In genomic region chr7:28971770-28972269, GRCm38 (mm10) we compare ENCODE assay signal across 9 mouse cellular contexts. TPM values are rescaled to one million over a fixed set of nuclear protein-coding genes. Genes with fewer than 3 reads are reported as not detected.
DNase-seq lines count a peak whose midpoint lies in the region; ATAC-seq and TF ChIP-seq lines count a peak whose summit lies in the region.
"Had no signal": no experiment of that assay in that cellular context is flagged by ENCODE, and none has a peak within 500 bp of the region (broad histone marks: within the 10 kb centered on the region; RNA-seq: fewer than 3 reads in every experiment).

No protein-coding gene starts in this region.

- H3K36me3 ChIP-seq in limb, embryonic 14.5 days (ENCODE audit: control insufficient read depth, insufficient read depth, low read length): peaks cover 60% of the 10 kb centered on the region
- peaks cover 72% of the 10 kb centered on the region for H3K36me3 ChIP-seq in limb, embryonic 10.5 days
- H3K36me3 ChIP-seq in heart, embryonic 14.5 days (ENCODE audit: control insufficient read depth, insufficient read depth, low read length): peaks cover 58% of the 10 kb centered on the region
- peaks cover 34% of the 10 kb centered on the region for H3K36me3 ChIP-seq in stomach, embryonic 15.5 days
- peaks cover 51% of the 10 kb centered on the region for H3K36me3 ChIP-seq in hindbrain, embryonic 14.5 days (replicated peaks; ENCODE audit: control insufficient read depth, insufficient read depth)

- H3K4me1 ChIP-seq in limb, embryonic 14.5 days (ENCODE audit: control insufficient read depth, insufficient read depth, low read length): no peaks in the 10 kb centered on the region
- H3K4me1 ChIP-seq in limb, embryonic 10.5 days: peaks cover 7% of the 10 kb centered on the region; the same call in 1 of the 2 replicates
- H3K4me1 ChIP-seq in heart, embryonic 14.5 days (ENCODE audit: control insufficient read depth in 2 of 2, insufficient read depth in 2 of 2, low read length in 2 of 2): peaks cover 20 to 25% of the 10 kb centered on the region in 2 experiments
- H3K4me1 ChIP-seq in stomach, embryonic 15.5 days: peaks cover 11% of the 10 kb centered on the region; the same call in 1 of the 2 replicates
- no peaks in the 10 kb centered on the region for H3K4me1 ChIP-seq in hindbrain, embryonic 14.5 days (replicated peaks; ENCODE audit: control insufficient read depth, insufficient read depth, low read length)
- H3K4me1 ChIP-seq: neural tube, embryonic 12.5 days had no signal

- no peaks in the 10 kb centered on the region for H3K9me3 ChIP-seq in limb, embryonic 14.5 days (ENCODE audit: control insufficient read depth, low read length)
- no peaks in the 10 kb centered on the region for H3K9me3 ChIP-seq in limb, embryonic 10.5 days (replicated peaks)
- H3K9me3 ChIP-seq in heart, embryonic 14.5 days (ENCODE audit: control insufficient read depth, low read length): no peaks in the 10 kb centered on the region
- H3K9me3 ChIP-seq in stomach, embryonic 15.5 days: no peaks in the 10 kb centered on the region
- H3K9me3 ChIP-seq in hindbrain, embryonic 14.5 days (ENCODE audit: control insufficient read depth, low read length): no peaks in the 10 kb centered on the region
- H3K9me3 ChIP-seq: neural tube, embryonic 12.5 days had no signal

- peak; percentile 33 for DNase-seq in limb, embryonic 14.5 days (ENCODE audit: low spot score)
- no peak for DNase-seq in limb, embryonic 10.5 days (ENCODE audit: low spot score)
- peak; percentile 50 to 55 for DNase-seq in layer of hippocampus, adult 8-10 months (ENCODE audit: low spot score in 2 of 2)
- no peak for DNase-seq in hindbrain, embryonic 14.5 days (ENCODE audit: low spot score)
- DNase-seq in yolk sac, embryonic 10.5 days (ENCODE audit: low spot score): no peak

- H3K4me3 ChIP-seq in limb, embryonic 14.5 days (replicated peaks; ENCODE audit: low read length): no peak overlapping the region
- no peak overlapping the region for H3K4me3 ChIP-seq in limb, embryonic 10.5 days
- H3K4me3 ChIP-seq in heart, embryonic 14.5 days (ENCODE audit: control insufficient read depth in 1 of 2, insufficient read depth in 1 of 2, low read depth in 1 of 2, low read length in 2 of 2): no peak overlapping the region
- no peak overlapping the region for H3K4me3 ChIP-seq in stomach, embryonic 15.5 days (replicated peaks)
- no peak overlapping the region for H3K4me3 ChIP-seq in hindbrain, embryonic 14.5 days (replicated peaks; ENCODE audit: low read length)
- H3K4me3 ChIP-seq: neural tube, embryonic 12.5 days had no signal

- TF ChIP-seq POLR2A in limb, embryonic 14.5 days (IDR thresholded peaks at IDR 0.05; ENCODE audit: borderline replicate concordance, extremely low read depth, insufficient read depth, insufficient read length): no peak

- no peak overlapping the region for H3K9ac ChIP-seq in limb, embryonic 14.5 days (ENCODE audit: low read depth, low read length, severe bottlenecking)
- H3K9ac ChIP-seq in heart, embryonic 14.5 days (ENCODE audit: low read length): no peak overlapping the region
- H3K9ac ChIP-seq in stomach, embryonic 15.5 days: no peak overlapping the region
- no peak overlapping the region for H3K9ac ChIP-seq in hindbrain, embryonic 14.5 days
- H3K9ac ChIP-seq: neural tube, embryonic 12.5 days had no signal

- no peaks in the 10 kb centered on the region for H3K27me3 ChIP-seq in limb, embryonic 14.5 days (ENCODE audit: control insufficient read depth, insufficient read depth, low read length)
- no peaks in the 10 kb centered on the region for H3K27me3 ChIP-seq in limb, embryonic 10.5 days (ENCODE audit: low read depth, poor library complexity, severe bottlenecking)
- no peaks in the 10 kb centered on the region for H3K27me3 ChIP-seq in heart, embryonic 14.5 days (ENCODE audit: control insufficient read depth, insufficient read depth, low read length)
- H3K27me3 ChIP-seq in stomach, embryonic 15.5 days (replicated peaks): no peaks in the 10 kb centered on the region
- no peaks in the 10 kb centered on the region for H3K27me3 ChIP-seq in hindbrain, embryonic 14.5 days (ENCODE audit: control insufficient read depth, insufficient read depth, low read length)
- H3K27me3 ChIP-seq: neural tube, embryonic 12.5 days had no signal

- 63% methylated on average over 6 of the region's 6 CpGs for WGBS in limb, embryonic 14.5 days
- WGBS in limb, embryonic 10.5 days: 90% methylated on average over 6 of the region's 6 CpGs
- WGBS in heart, embryonic 14.5 days: 25% methylated on average over 6 of the region's 6 CpGs
- WGBS in stomach, embryonic 15.5 days: 49% methylated on average over 6 of the region's 6 CpGs
- 88% methylated on average over 6 of the region's 6 CpGs for WGBS in hindbrain, embryonic 14.5 days

- no peak overlapping the region for H3K4me2 ChIP-seq in limb, embryonic 14.5 days (replicated peaks; ENCODE audit: low read depth, low read length, severe bottlenecking)
- H3K4me2 ChIP-seq in heart, embryonic 14.5 days (ENCODE audit: low read length): 0 out of 2 replicates have a peak overlapping the region, but pooled peaks have one; percentile 2
- no peak overlapping the region for H3K4me2 ChIP-seq in stomach, embryonic 15.5 days
- no peak overlapping the region for H3K4me2 ChIP-seq in hindbrain, embryonic 14.5 days (replicated peaks)
- H3K4me2 ChIP-seq: neural tube, embryonic 12.5 days had no signal

- ATAC-seq in limb, embryonic 14.5 days (ENCODE audit: low FRiP score, low read depth): no peak
- ATAC-seq in heart, embryonic 14.5 days (ENCODE audit: insufficient number of reproducible peaks, insufficient read depth, low FRiP score, low read depth): peak; percentile 59
- 0 out of 2 replicates have a peak, but pooled peaks have one; percentile 18 for ATAC-seq in stomach, embryonic 15.5 days (ENCODE audit: insufficient read depth, low FRiP score, low read depth)
- ATAC-seq in hindbrain, embryonic 14.5 days (ENCODE audit: low FRiP score): no peak
- ATAC-seq in granulocyte monocyte progenitor cell, adult 5-6 weeks (replicated peaks; ENCODE audit: poor library complexity, severe bottlenecking): no peak

- H3K27ac ChIP-seq in limb, embryonic 14.5 days (replicated peaks; ENCODE audit: low read depth, low read length): no peak overlapping the region
- H3K27ac ChIP-seq in limb, embryonic 10.5 days: no peak overlapping the region
- peak overlapping the region; percentile 79 for H3K27ac ChIP-seq in heart, embryonic 14.5 days (replicated peaks in 1 of 2; ENCODE audit: control insufficient read depth in 1 of 2, insufficient read depth in 1 of 2, low read depth in 2 of 2, low read length in 2 of 2)
- peak overlapping the region; percentile 78 for H3K27ac ChIP-seq in stomach, embryonic 15.5 days
- H3K27ac ChIP-seq in hindbrain, embryonic 14.5 days: no peak overlapping the region
- H3K27ac ChIP-seq: neural tube, embryonic 12.5 days had no signal

RNA-seq across cellular contexts. Expression of gene Actn4, which starts 9.7 kb away (rescaled TPM):
- 268 and 299 TPM in 2 replicates for polyA plus RNA-seq in limb, embryonic 14.5 days (2012; rRNA removed)
- 295 and 304 TPM in 2 replicates for polyA plus RNA-seq in limb, embryonic 14.5 days (2014; fragmentation: Nextera tagmentation; extraction: Ambion mirVana)
- polyA plus RNA-seq in limb, embryonic 10.5 days (2016; fragmentation: Nextera tagmentation; extraction: Ambion mirVana): 253 and 285 TPM in 2 replicates
- polyA plus RNA-seq in heart, embryonic 14.5 days (2014; fragmentation: Nextera tagmentation; extraction: Ambion mirVana): 221 and 228 TPM in 2 replicates
- 100 to 1,000 TPM; 136 to 138 (median 137) TPM for total RNA-seq in layer of hippocampus, adult 8-10 months (2022)
- 319 and 341 TPM in 2 replicates for polyA plus RNA-seq in stomach, embryonic 15.5 days (2015; fragmentation: Nextera tagmentation; extraction: Ambion mirVana)
- 133 and 147 TPM in 2 replicates for polyA plus RNA-seq in hindbrain, embryonic 14.5 days (2014; fragmentation: Nextera tagmentation; extraction: Ambion mirVana)
- total RNA-seq in granulocyte monocyte progenitor cell, adult 5-6 weeks (2014; fragmentation: Nextera tagmentation): 85.8 and 94.3 TPM in 2 replicates
- total RNA-seq in granulocyte monocyte progenitor cell, adult 5-6 weeks (2017): 40.2 and 47.1 TPM in 2 replicates

RNA-seq across cellular contexts. Expression of gene Eif3k, which starts 9.8 kb away (rescaled TPM):
- 473 and 518 TPM in 2 replicates for polyA plus RNA-seq in limb, embryonic 14.5 days (2012; rRNA removed)
- 450 TPM in 2 replicates for polyA plus RNA-seq in limb, embryonic 14.5 days (2014; fragmentation: Nextera tagmentation; extraction: Ambion mirVana)
- 446 and 467 TPM in 2 replicates for polyA plus RNA-seq in limb, embryonic 10.5 days (2016; fragmentation: Nextera tagmentation; extraction: Ambion mirVana)
- 286 and 319 TPM in 2 replicates for polyA plus RNA-seq in heart, embryonic 14.5 days (2014; fragmentation: Nextera tagmentation; extraction: Ambion mirVana)
- total RNA-seq in layer of hippocampus, adult 8-10 months (2022): 100 to 1,000 TPM; 182 to 214 (median 197) TPM
- 370 and 373 TPM in 2 replicates for polyA plus RNA-seq in stomach, embryonic 15.5 days (2015; fragmentation: Nextera tagmentation; extraction: Ambion mirVana)
- polyA plus RNA-seq in hindbrain, embryonic 14.5 days (2014; fragmentation: Nextera tagmentation; extraction: Ambion mirVana): 291 and 321 TPM in 2 replicates
- total RNA-seq in granulocyte monocyte progenitor cell, adult 5-6 weeks (2014; fragmentation: Nextera tagmentation): 474 TPM in 2 replicates
- 400 and 462 TPM in 2 replicates for total RNA-seq in granulocyte monocyte progenitor cell, adult 5-6 weeks (2017)

RNA-seq across cellular contexts. Expression of gene Map4k1, which starts 10.0 kb away (rescaled TPM):
- 9.3 and 9.5 TPM in 2 replicates for polyA plus RNA-seq in limb, embryonic 14.5 days (2012; rRNA removed)
- 6.4 and 7.0 TPM in 2 replicates for polyA plus RNA-seq in limb, embryonic 14.5 days (2014; fragmentation: Nextera tagmentation; extraction: Ambion mirVana)
- 18.9 and 19.4 TPM in 2 replicates for polyA plus RNA-seq in limb, embryonic 10.5 days (2016; fragmentation: Nextera tagmentation; extraction: Ambion mirVana)
- polyA plus RNA-seq in heart, embryonic 14.5 days (2014; fragmentation: Nextera tagmentation; extraction: Ambion mirVana): 2.8 and 3.3 TPM in 2 replicates
- total RNA-seq in layer of hippocampus, adult 8-10 months (2022): 1 to 10 TPM; 1.3 to 3.5 (median 1.7) TPM
- polyA plus RNA-seq in stomach, embryonic 15.5 days (2015; fragmentation: Nextera tagmentation; extraction: Ambion mirVana): 7.8 and 9.3 TPM in 2 replicates
- polyA plus RNA-seq in hindbrain, embryonic 14.5 days (2014; fragmentation: Nextera tagmentation; extraction: Ambion mirVana): 8.6 and 10.4 TPM in 2 replicates
- total RNA-seq in granulocyte monocyte progenitor cell, adult 5-6 weeks (2014; fragmentation: Nextera tagmentation): 46.1 and 62.3 TPM in 2 replicates
- 42.4 and 48.7 TPM in 2 replicates for total RNA-seq in granulocyte monocyte progenitor cell, adult 5-6 weeks (2017)

Comparison
In these comparisons a context has a peak if more than half of its experiments do, and no peak if none do; other contexts are left out.
1. DNase-seq: peak in limb, embryonic 14.5 days (single experiment) and layer of hippocampus, adult 8-10 months (2 of 2); none in limb, embryonic 10.5 days (single experiment), hindbrain, embryonic 14.5 days (single experiment) and yolk sac, embryonic 10.5 days (single experiment).
2. ATAC-seq: peak in heart, embryonic 14.5 days (single experiment) and stomach, embryonic 15.5 days (single experiment); none in limb, embryonic 14.5 days (single experiment), hindbrain, embryonic 14.5 days (single experiment) and granulocyte monocyte progenitor cell, adult 5-6 weeks (single experiment).
3. H3K27ac ChIP-seq: peak in heart, embryonic 14.5 days (2 of 2) and stomach, embryonic 15.5 days (single experiment); none in limb, embryonic 14.5 days (single experiment), limb, embryonic 10.5 days (single experiment) and hindbrain, embryonic 14.5 days (single experiment).